Mouse (Mus musculus): ENCODE measurements around the gene Tm9sf3.

- no peak for TF ChIP-seq POLR2A (IDR thresholded peaks at IDR 0.05; ENCODE audit: insufficient read depth, low read length)
- no peak for TF ChIP-seq EP300 (IDR thresholded peaks at IDR 0.05; ENCODE audit: insufficient read depth, low read depth, low read length)
These were observed 98.5 kb downstream of the Tm9sf3 start for GRCm38 (mm10) chr19:41165144-41165913.
